Mouse (Mus musculus) skeletal muscle tissue, adult 2 months (tissue): ENCODE measurements at regions not wholly inside any gene's neighbourhood (a gene's known extent, or its start where the extent isn't known, plus 50 kb on each side); places are given as distances from the start of the nearest gene placed in this dataset.
"Not testable (repeated sequence)": the region's sequence is repeated elsewhere in the genome, so short reads cannot be mapped to it uniquely, and the experiment has no call there.

ENCODE experiments used
- DNase-seq: peaks from one replicate; pipeline ENCODE4 v3.0.0-alpha.2; 2012; ENCODE audit warnings: low read depth, low spot score

DNA sequence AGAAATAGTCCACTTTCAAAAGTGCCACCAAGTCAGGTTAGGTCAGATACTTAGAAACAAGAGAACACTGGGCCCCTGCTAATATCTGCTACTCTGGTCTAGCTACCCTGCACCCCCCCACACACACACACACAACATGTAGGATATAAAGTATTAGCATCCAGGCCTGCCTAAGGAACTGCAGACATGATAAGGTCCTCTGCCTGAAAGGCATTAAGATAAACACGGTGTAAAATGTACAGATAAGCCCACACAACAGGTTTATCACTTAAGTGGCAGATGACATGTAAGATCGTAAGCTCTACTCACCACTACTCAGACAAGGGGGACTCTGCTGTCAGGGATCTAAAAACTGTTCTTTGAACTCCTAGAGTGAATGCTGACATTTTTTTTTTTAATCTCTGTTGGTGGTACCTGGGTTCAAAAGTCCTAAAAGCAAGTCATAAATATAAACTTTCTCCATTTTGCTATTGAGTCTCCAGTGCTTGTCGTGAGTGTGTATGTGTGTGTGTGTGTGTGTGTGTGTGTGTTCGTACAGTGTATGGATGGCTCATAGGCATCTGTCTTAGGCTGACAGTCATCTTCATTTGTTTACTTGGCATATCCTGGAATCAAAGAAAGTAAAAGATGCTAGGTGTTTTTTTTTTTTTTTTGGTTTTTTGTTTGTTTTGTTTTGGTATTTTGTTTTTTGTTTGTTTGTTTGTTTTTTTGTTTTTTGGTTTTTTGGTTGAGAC is 52.2 kb downstream of the Gm9817 start:
- no peak for DNase-seq

DNA sequence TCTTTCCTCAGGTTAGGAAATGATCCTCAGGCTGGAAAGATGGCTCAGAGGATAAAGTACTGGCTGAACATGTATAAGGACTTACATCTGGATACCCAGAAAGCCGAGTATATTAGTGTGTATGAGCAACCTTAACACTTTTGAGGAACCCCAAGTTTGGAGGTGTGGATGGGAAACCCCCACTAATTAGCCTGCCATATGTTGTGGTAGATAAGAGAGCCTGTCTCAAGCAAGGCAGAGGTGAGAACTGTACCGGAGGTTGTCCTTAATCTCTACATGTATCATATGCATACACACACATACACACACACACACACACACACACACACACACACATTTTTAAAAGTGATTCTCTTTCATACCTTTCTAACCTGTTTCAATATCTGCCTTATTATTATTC is 62.1 kb downstream of the Gm9817 start:
- no peak for DNase-seq

DNA sequence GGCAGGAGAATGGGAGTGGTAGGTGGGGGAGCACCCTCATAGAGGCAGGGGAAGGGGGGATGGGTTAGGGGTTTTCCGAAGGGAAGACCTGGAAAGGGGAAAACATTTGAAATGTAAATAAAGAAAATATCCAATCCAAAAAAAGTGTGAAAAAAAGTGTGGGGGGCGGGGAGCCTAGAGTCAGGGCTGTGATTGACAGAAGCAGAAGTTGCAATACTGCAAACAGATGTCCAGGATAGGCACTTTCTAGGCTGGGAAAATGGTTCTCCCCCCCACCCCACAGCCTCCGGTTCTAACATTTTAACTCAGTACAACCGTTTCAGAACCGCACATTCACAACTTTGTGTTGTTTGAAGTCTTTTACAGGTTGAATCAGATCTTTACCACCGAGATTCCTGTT is 66.6 kb downstream of the Gm9817 start:
- DNase-seq = no peak

DNA sequence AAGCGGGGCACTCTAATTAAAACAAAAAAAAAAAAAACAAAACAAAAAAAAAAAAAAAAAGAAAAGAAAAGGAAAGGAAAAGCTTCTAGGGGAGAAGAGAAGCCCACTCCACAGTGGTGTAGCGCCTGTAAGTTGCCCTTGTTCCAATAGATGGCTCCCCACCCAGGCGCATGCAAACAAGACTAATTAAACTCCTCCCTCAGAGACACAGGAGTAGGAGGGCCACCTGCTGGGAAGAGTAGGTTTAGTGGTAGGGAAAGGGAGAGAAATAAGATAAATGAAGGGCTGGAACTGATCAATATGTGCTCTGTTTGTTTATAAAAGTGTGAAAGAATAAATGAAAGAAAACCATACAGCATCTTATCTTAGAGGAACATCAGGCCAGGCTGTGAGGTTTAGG is 77.7 kb downstream of the Gm9817 start:
- no peak for DNase-seq

DNA sequence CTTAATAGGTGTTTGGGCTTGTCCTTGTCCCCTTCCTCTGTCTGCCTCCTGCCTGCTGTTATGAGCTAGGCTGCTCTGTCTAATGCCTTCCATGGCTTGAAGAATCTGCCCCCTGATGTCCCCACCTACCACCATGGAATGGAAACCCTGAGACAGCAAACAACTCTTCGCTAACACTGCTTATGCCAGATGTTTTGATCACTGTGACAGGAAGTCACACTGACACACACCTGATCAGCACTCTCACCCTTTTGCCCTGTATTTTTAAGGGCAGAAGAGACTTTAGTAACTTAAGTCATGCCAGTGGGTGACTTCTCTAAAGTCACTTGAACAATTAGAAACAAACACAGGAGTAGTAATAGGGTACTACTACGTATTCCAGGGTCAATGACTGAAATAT is 78.5 kb downstream of the Gm9817 start:
- no peak for DNase-seq

DNA sequence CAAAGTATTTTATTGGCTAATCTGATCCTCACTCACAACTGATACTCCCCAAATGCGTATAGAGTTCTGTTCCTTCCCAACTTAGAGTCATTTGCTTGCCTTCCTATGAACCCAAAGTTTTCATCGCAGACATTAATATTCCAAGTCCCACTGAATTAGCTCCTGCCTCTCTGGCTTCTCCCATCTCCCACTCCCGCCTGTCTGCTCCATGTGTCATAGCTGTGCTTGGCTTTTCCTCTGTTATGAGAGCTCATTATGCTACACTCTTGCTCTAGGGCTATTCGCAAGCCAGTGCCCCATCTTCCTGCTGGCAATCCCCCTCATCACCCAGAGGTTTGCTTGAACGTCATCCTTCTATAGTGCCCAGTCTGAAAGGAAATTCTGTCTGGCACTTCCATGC is 81.8 kb downstream of the Gm9817 start:
- no peak for DNase-seq

DNA sequence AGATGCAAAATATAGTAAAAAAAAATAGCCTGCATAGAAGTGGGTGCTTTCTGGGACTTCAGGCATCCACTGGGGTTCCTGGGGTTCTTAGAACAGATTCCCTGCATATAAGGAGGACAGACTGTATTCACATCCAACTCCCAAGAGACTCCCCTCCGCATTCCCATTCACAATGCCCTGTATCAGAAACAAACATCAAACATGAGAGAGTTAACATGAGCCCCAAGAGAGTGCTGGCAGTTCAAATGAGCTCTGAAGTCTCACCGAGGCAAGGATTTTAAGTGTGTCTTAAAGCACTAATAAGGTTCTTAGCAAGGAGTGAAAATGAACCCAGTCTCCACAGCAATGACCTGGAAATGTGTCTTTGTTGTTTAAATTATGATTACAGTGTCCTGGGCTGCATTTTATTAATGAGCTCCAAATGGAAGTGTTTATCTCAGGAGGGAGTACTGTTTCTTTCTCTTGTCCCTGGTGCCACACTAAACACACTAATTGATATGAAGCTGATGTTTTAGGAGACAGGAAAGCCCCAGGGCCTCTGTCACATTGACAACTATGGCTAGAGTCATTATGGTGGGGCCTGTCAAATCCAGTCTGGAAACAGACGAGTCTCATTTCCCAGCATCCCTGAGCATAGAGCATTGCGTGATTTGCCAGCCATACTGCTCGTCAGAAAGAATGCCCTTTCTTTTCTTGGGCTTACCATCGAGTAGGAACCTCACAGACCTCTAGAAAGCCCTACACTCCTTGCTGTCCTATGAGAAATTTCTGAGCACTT is 85.7 kb downstream of the Gm9817 start:
- no peak for DNase-seq

DNA sequence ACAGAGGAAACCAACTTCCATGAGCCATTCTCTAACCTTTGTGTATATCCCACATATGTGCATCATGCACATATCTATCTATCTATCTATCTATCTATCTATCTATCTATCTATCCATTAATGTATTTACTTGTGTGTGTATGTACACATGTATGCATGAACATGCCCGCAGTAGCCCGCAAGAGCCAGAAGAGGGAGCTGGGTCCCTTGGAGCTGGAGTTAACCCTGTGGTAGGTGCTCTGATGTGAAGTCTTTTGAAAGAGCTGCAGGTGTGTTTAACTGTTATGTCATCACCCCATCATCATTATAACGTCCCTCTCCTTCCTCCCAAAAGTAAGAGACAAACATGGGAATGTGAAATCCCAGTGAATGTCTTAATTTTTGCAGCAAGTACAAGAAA is 86.7 kb downstream of the Gm9817 start:
- no peak for DNase-seq

DNA sequence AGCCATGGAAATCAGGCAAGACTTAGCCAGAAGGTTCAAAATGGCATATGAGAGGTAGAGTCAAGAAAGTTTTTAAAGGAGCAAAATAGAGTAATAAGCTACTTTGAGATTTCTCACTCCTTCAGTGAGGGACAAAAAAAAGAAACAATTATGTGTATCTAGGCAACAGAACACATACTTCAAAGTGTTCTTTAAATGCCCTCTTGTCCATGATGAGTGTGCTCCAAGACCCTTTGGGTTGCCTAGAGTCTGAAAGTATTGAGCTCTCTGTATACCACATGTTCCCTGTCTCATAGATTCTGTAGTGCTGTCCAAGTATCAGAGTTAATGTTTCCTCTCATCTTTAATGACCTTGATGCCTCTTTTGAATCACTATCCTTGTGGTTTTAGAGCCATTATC is 91.2 kb downstream of the Gm9817 start:
- DNase-seq = no peak

DNA sequence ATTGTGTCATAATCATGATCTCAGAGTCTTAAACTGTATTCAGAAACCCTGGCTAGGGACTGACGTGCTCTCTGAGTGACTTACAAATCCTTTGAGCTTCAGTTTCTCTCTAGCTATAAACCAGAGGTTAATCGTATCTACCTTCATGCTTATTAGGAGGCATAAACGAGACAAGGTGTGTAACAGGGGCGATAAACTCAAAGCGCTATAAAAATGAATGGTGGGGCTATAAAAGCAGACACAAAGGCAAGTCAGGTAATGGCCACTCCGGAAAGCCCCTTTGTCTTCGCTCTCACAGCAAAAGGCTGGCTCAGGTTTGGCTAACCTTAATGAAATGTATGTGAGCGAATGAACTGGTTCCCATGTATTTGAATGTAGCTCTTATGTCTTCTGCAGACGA is 94.6 kb downstream of the Gm9817 start:
- no peak for DNase-seq

DNA sequence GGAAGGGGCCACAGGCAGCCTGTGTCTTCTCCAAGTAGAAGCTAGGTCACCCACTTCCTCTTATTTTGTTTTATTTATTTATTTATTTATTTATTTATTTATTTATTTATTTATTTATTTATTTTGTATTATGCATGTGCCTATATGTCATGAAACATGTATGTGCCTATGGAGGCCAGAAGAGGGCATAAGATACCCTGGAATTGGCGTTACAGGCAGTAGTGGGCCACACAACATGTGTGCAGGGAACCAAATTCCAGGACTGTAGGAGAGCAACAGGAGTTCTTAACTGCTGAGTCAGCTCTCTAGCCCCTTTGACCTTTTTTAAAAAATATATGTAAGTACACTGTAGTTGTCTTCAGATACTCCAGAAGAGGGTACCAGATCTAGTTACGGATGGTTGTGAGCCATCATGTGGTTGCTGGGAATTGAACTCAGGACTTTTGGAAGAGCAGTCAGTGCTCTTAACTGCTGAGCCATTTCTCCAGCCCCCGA is 97.3 kb downstream of the Gm9817 start:
- not testable (repeated sequence) for DNase-seq

DNA sequence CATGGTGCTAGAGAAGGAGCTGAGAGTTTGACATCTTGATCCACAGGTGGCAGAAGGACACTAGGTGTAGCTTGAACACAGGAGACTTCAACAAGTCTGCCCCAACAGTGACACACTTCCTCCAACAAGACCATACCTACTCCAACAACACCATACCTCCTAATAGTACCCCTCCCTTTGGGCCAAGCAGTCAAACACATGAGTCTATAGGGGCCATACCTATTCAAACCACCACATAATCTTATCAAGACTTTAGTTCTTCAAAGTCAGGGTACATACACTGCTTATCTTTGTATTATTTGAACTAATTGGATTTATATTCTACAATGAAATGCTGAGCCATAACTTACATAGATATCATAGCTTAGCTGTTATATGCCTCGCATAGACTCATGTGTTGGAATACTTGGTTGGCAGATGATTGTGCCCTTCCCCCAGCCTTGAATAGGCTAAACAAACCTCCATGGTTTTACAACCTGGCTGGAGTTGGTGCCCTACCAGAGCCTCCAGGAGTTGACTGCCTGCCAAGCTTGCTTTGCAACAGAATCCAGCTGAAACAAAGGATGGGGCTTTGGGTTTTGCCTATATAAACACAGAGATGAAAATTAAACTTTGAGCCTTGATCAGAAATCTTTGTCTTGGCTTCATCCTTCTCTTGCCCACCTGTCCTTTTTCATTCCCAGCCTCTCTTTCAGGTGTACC is 103.2 kb downstream of the Gm9817 start:
- DNase-seq = no peak

DNA sequence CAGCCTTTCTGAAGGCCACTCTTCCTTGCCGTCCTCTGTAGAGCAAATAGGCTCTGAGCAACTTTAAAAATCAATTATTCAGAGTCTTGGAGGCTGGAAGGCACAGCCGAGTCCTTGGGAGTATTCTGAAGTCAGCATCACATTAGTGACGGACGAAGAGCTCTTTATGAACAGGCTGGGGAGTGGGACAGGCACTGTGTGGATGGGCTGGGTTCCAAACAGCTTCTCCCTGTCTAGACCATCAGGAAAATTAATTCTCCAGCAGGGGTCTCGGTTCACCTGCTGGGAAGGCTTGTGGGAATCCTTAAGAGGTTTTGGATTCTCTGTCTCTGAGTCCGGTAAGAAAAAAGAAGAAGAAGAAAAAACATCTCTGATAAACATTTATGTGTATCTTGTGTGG is 110.9 kb downstream of the Gm9817 start:
- DNase-seq = no peak

DNA sequence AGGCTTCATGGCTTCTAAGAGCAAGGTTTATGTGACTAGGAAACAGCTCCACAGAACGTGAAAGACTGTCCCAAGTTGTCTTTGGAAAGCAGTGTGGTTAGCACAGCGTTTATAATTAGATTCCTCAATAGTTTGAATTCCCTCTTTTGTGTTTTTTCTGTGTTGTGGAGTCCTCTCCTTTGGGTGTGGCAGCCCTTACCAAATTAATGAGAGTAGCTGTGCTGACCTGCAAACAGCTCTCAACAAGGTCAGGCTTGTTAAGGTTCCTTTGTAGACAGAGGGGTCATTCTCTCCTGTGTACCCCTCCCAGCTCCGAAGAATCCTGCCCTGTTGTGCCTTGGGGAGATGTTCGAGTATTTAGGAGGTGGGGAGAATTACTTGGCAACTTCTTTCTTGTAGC is 111.7 kb downstream of the Gm9817 start:
- no peak for DNase-seq

DNA sequence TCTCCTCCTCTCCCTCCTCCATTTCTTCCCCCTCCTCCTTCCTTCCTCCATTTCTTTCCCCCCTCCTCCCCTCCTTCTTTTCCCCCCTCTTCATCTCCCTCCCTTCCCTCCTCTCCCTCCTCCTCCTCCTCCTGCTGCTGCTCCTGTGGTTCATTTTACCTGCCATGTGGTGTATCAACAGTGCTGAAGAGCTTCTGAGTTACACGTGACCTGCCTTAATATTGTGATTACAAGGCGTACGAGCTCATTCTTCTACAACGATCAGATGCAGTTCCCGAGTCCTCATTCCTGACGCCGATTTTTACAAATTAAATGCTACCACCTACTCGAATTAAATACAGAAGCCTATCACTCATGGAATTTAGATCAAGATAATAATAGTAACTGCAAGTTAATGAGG is 113.6 kb downstream of the Gm9817 start:
- DNase-seq = no peak

DNA sequence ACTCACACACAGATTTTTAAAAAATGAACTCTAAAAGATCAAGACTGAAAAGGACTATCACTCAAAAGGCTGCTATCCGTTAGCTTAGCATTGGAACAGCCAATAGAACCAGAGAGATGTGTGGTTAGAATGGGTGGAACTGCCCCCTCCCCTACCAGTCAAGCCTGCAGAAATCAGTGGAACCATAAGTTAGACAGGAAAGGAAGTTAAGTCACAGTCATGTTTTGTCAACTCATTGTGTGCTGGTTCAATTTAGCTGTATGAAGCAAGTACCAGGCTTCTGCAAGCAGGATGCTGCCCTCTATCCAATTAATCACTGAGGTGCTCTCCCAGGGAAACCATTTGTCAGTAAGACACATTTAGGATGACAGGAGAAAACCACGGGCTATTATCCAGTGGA is 117.1 kb downstream of the Gm9817 start:
- DNase-seq = no peak

DNA sequence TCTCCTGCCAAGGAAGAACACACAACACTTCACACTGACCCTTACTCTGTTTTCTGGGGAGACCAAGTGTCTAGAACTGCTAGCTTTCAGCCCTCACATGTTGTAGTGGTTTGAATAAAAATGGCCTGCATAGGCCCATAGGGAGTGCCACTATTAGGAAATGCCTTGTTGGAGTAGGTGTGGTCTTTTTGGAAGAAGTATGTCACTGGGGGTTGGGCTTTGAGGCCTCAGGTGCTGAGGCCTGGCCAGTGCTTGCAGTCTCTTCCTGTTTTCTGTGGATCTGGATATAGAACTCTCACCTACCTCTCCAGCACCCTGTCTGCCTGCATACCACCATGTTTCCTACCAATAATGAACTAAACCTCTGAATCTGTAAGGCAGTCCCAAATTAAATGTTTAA is 117.9 kb downstream of the Gm9817 start:
- DNase-seq = no peak

DNA sequence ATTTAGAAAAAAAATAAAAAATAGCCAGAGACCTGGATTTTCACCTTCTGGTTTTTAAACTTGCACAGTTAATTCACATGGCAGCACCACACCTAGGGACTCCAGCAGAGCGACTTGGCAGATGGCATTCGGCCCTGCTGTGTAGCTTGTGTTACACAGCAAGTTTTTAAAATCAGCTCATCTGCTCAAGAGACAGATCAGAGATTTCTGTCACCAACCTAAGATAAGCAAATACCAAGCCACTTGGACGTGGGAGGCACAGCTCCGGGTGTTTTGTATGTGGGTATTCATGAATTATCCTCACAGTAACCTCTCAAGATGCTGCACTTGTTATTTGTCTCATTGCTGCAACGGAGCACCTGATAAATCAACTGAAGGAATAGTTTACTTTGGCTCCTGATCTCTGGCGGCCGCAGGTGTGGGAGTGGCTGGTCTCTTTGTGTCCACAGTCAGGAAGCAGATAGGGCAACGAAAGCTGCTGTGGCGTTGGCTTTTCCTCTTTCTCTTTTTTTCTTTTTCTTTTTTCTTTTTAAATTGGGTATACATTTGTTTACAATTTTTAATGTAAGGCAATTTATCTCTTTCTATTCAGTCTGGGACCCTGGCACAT is 122.1 kb downstream of the Gm9817 start:
- DNase-seq = no peak

DNA sequence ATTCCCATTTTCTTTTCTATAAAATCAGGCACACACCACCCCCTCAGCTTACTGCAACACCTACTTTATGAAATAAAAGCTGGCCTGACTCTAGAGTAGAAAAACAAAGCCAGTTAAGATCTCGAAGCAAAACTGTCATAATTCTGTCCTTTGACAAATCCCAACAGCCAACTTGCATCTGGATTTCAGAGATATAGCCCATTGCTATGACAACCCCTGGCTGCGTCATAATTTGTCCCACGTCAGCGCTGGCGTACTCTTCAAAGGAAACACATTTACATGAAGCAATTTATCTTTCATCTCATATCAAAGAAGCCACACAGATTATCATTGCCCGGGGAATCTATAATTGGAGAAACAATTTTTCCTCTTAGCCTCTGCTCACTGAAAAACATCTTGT is 126.4 kb downstream of the Gm9817 start:
- no peak for DNase-seq

DNA sequence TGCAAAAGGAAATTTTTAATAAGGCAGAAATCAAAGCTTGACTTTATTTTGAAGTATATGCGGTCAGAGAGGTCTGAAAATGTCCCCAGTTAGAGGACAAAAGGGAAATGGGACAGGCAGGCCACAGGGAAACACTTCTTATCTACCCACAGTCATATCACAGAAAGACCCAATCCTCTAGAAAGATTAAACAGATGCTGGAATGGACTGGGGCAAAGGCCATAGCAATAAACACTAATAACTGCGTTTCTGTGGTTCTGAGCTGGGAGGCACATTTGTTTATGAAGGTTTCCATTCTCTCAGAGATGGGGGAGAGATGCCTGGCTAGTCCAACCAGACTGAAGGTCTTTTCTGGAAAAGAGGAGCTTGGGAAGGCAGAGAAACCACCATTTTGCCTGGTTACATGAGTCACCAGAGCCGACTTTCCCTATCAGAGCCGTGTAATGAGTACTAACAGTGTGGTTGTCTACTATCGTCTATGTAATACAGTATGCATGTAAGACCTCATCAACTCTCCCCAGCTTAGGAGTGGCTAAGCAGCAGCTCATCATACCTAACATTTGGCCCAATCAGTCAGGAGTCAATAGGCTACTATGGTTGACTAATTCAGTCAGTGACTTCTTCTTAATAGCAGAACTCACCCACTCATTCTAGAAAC is 130.2 kb downstream of the Gm9817 start:
- DNase-seq = no peak

DNA sequence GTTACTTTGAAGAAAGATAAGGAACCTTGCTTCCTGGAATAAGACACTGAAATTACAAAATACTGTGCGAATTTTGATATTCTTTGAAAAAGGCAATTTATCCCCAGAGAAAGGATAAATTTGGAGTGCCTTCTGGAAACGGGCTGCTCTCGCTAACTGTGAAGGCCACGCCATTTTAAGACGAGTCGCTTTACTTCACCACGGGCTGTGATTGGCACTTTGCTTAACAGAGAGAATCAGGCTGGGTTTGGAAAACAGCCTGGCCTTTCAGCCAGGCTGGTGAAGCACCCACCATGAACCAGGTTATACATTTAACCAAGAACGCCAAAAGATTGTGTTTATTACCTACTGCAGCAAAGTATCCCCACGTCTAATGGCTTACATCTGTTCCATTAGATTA is 132.7 kb downstream of the Gm9817 start:
- DNase-seq = no peak
